Mouse (Mus musculus) gastrocnemius, postnatal 36 days (tissue): ENCODE measurements around the gene Atp8b3. TPM values are rescaled to one million over a fixed set of nuclear protein-coding genes. Genes with fewer than 3 reads are reported as not detected.
A peak's percentile ranks its signal among the peaks of the same experiment; 100 is the strongest.

ENCODE experiments used
- DNase-seq, 2 experiments: peaks; one replicate each; pipeline ENCODE4 v3.0.0; 2022
- intact Hi-C: fragments of 180-260 bp; cut with DNase I; formaldehyde crosslinking; loops from one replicate; pipeline ENCODE4 v1.15.1; 2025
- total RNA-seq, 2 experiments: library from RNA; stranded (reverse); gene quantifications; 2 replicates each; pipeline ENCODE4 v1.2.3; 2021

Gene Atp8b3
- total RNA-seq, 2 experiments from 2014 or later = not detected

DNA sequence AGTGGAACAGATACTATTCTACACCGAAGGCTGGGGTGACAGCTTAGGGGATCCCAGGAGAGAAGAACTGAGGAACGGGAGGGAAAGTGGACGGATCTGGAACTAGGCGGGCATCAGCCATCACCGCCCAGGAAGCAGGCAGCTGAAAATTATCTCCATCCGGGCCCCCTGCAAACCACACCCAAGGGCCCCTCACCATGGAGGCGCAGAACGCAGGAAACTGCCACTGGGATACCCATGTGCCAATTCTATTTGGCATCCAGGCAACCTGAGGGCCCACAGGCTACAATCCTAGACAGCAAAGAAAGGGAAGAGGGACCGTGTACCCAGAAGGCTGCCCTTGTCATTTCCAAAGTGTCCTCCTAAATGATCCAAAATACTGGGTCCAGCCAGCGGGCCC lies 31.5 kb upstream of the Atp8b3 start:
- peak in 1 of 2 experiments; percentile 3 for DNase-seq

DNA sequence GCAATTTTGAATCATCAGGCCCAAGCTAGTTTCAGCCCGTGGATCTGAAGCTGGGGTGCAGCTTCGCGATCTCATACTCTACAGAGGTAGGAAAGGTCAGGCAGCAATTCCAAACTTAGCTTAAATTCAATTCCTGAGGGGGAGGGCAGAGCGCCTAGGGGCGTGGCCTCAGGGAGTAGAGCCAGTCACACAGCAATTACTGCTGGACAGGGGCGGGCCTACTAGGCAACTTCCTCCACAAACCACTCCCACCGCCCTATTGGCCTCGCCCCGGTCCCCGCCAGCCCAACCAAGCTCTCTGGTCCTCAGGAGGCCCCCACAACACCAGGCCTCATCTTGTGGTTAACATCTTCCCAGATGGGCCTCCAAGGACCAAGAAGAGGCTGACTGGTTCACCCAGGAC lies 30.7 kb upstream of the Atp8b3 start:
- peak; percentile 68 to 72 for DNase-seq
- intact Hi-C loops = loop anchor here (5.0 kb wide), 1 partner anchor 118 kb away; no protein-coding TSS in a partner anchor

More for the DNA sequence above, 31.5 kb upstream of the Atp8b3 start:
- intact Hi-C loops = no loop called here

- intact Hi-C loops = loop anchor here (5.0 kb wide), 1 partner anchor 118 kb away; no protein-coding TSS in a partner anchor
- no peak for DNase-seq
Observed at GRCm38 (mm10) chr10:80568876-80569275, 30.0 kb upstream of the Atp8b3 start.

DNA sequence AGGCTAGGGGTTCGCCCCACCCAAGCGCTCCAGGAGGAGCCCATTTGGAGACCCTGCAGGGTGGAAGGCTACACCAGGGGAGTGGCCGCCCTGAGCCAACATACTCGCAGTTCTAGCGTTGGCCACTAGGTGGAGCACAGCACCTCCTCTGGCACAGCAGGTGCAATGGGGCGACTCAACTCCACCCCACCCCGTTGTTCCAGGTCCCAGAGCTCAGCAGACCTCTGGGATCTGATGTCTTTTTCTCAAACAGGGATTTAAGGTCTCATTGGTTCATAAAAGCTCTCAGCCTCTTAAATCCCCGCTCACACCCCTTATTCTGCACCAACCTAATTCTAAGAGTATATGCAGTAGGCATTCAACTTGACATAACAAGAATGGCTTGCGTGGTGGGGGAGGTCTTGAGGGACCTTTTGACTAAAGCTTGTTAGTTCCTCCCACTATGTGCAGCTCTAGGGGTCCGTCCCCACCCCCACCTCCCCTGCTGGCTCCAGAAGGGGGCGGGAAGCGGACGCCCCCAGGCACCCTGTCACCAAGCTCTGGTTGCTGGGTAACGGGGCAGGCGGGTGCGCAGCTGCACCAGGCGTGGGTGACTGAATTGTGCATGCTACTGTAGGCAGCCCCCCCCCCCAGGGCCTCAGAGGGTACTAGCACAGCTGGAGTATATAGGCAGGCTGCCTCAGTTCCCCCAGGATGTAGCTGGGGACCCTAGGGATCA lies 27.6 kb upstream of the Atp8b3 start:
- DNase-seq = peak; percentile 78 to 81
- intact Hi-C loops = loop anchor here (5.0 kb wide), 1 partner anchor 121 kb away; no protein-coding TSS in a partner anchor

- intact Hi-C loops = no loop called here
- DNase-seq = peak; percentile 90 to 94
Observed at GRCm38 (mm10) chr10:80561116-80561944, 22.4 kb upstream of the Atp8b3 start, which contains the start of gene Rexo1. Gene Rexo1 (minus strand): TSS chr10:80561560.

- intact Hi-C loops = no loop called here
- no peak for DNase-seq
Observed at GRCm38 (mm10) chr10:80560621-80561020, 21.7 kb upstream of the Atp8b3 start.

GRCm38 (mm10) chr10:80559431-80559830 lies 20.5 kb upstream of the Atp8b3 start:
- intact Hi-C loops = no loop called here
- no peak for DNase-seq

DNA sequence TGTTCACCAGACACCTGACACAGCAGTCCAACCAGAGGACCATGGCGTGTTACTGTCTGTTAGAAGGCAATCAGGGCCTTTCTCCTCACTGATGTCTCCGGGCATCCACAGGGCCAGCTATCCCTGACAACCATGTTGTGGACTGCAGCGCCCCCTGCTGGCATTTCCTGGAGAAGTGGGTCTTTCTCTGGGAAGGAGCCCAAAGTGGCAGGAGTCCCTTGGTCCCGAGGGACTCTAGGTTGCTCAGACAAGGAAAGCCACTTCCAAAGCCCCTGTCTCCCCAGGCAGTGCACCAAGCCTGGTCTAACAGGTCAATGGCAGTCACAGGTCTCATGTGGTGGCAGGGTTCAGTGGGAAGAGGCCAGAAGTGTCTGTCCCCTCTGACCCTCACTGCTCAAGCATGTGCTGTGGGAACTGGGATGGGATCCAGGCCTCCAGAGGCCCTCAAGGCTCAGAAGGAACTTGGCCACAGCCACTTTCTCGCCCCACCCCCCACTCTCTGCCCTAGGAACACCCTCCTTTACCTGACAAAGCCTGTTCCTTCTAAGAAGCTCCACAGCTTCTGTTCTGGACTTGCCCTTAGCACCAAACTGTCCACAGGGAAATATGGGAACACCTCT lies 18.5 kb upstream of the Atp8b3 start:
- intact Hi-C loops = no loop called here
- DNase-seq = peak; percentile 62 to 70

DNA sequence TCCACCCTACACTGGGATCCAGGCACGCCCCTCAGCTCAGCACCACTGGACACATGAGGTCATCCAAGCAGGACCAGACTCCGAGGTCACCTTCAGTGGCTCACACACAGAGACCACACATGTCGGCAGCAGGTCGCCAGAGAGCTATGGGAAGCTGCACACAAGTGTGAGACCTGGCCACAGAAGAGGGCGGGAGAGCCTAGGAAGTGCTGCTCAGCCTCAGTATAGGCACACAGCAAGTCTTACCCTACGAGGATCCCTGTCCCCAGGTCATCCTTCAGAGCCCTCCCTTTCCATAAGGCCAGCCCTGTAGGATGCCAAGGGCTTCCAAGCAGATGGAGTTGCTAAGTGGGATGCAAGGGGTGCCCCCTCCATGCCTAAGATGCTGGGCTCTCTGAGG lies 15.1 kb upstream of the Atp8b3 start:
- DNase-seq = no peak
- intact Hi-C loops = no loop called here

GRCm38 (mm10) chr10:80553575-80553974 lies 14.7 kb upstream of the Atp8b3 start:
- intact Hi-C loops = no loop called here
- DNase-seq = no peak

- DNase-seq = no peak
- intact Hi-C loops = no loop called here
Observed at GRCm38 (mm10) chr10:80552364-80552763, 13.4 kb upstream of the Atp8b3 start.

DNA sequence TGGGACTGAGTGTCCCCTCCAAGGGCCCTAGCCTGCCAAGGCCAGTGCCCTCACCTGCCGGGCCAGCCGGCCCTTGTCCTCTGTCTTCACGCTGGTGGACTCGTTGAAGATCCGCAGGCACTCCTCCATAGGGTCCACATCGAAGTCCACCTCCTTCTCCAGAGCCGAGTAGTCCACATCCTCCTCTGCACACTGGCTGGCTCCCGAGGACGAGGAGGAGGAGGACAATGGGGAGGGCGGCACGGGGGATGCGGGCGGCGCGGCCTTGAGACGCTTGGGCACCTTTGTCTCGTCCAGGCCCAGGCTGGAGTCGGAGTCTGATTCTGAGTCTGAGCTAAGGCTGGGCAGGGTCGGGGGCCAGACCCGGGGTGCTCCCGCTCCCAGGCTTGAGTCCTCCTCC lies 10.4 kb upstream of the Atp8b3 start:
- DNase-seq = no peak
- intact Hi-C loops = loop anchor here (2.0 kb wide), 1 partner anchor 100 kb away; no protein-coding TSS in a partner anchor

DNA sequence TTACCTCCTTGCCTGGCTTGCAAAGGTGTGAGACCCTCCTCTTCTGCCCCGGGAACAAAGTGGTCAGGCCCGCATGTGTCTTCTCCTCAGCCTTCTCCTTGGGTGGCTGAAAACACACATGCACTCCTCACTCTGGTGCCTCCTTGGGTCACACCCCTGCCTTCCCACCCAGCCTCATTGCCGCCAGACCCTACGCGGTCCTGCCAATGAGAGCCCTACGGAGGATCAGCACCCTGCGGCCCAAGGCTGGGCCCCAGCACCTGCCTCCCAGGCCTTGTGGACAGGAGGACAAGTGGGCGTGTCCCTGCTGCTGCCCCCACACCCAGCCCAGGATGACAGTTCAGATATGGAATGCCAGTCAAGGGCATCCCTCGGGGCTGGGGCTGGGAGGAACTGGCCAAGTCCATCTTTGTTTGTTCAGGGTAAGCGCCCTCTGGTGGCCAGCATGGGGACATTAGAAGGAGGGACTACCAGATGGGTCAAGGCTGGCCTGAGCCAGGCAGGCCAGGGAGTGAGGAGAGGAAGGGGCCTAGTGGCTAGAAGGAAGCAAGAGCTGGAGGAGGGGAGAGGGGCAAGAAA lies 9.6 kb upstream of the Atp8b3 start:
- DNase-seq = peak; percentile 45 to 54
- intact Hi-C loops = loop anchor here (2.0 kb wide), 1 partner anchor 100 kb away; no protein-coding TSS in a partner anchor

DNA sequence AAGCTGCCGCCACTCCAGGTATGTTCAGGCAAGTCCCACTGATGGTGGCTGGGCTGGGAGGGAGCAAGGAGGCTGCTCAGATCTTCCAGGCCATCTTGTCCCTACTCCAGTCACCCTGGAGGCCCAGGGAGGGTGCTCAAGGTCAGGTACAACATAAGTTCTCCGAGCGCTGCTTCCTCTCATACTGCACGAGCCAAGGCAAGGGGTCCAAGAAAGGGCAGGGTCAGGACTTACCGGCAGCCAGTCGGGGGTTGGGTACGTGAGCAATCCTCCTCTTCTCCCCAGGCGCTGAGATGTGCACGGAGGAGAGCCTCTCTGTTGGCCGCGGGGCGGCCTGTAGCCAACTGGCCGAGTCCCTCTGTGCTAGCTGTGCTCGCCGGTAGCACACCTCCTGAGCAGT lies 8.6 kb upstream of the Atp8b3 start:
- no peak for DNase-seq
- intact Hi-C loops = no loop called here

- DNase-seq = no peak
- intact Hi-C loops = no loop called here
Observed at GRCm38 (mm10) chr10:80546945-80547344, 8.0 kb upstream of the Atp8b3 start.

- DNase-seq = no peak
- intact Hi-C loops = no loop called here
Observed at GRCm38 (mm10) chr10:80545590-80545989, 6.7 kb upstream of the Atp8b3 start.

- no peak for DNase-seq
- intact Hi-C loops = no loop called here
Observed at GRCm38 (mm10) chr10:80543873-80544272, 4.9 kb upstream of the Atp8b3 start.

DNA sequence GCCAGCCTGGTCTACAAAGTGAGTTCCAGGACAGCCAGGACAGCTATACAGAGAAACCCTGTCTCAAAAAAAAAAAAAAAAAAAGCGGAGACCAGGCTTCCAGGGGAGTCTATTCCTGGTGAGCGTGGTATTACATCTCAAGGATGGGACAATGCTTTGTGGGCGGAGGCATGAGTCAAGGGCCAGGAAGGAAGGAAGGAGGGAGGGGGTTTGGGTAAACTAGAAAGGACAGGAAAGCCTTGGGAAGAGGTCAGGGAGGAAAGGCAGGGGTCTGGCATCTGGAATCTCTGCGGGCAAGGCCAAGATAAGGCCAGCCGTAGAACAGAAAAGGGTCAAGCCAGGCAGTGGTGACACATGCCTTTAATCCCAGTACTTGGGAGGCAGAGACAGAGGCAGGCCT lies 569 bp upstream of the Atp8b3 start:
- intact Hi-C loops = no loop called here
- DNase-seq = no peak

DNA sequence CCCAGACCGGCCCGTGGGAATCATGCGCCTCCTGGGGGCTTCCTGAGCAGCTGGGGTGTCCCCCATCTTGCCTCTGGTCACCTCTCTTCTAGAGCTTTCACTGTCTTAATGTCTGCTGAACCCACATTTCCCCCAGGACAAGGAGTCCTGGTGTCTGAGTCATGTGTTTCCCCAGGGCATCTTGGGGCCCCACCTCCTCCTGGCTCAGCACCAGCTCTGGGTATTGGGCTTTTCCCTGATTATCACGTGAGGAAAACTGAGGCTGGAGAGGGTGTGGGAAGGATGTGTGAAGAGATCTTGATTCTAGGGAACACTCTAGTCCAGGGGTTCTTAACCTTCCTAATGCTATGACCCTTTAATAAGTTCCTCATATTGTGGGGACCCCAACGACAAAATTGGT lies 744 bp downstream of the Atp8b3 start:
- no peak for DNase-seq
- intact Hi-C loops = no loop called here

DNA sequence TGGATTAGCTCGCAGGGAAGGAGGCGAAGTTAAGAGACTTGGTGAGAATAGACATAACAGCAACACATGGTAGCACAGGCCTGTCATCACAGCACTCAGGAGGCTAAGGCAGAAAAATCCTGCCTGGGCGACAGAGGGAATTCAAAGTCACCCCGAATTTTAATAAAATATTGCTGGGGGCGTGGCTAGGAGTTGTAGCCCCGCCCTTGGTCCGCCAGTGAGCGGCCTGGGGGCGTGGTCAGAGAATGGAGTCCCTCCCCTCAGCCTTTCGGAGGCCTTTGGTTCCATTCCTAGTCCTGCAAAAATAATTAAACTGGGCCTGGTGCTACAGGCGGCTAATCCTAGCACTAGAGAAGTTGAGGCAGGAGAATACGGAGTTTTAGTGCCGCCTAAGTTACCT lies 3.2 kb downstream of the Atp8b3 start:
- DNase-seq = no peak
- intact Hi-C loops = no loop called here

- DNase-seq = no peak
- intact Hi-C loops = no loop called here
Observed at GRCm38 (mm10) chr10:80535071-80535470, 3.9 kb downstream of the Atp8b3 start.
